Mouse (Mus musculus): ENCODE measurements around the gene Mief1.

Gene Mief1

GRCm38 (mm10) chr15:80263610-80264575, 30.1 kb downstream of the Mief1 start, which contains the start of gene Rps19bp1:
Rps19bp1 (minus strand) TSS chr15:80264315.
- DNase-seq: peak; percentile 84 to 86

DNA sequence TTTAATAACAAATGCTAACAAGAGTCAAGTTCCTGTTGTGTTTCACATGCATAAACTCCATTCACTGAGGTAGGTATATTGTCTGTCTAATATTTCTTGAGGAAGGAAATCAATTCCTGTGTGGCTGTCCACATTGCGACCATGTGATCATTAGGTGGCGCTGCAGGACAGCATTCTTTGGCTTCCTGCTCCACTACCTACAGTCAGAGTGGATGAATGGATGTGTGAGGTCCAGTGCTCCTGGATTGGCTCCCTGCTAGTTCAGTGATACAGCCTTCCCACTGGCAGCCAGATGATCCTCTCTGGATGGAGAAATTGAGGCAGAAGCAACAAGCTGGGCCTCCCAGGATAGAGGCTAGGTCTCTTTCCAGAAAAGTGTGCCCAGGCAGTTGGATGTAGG, 32.5 kb downstream of the Mief1 start:
- DNase-seq: peak; percentile 86 to 94

DNA sequence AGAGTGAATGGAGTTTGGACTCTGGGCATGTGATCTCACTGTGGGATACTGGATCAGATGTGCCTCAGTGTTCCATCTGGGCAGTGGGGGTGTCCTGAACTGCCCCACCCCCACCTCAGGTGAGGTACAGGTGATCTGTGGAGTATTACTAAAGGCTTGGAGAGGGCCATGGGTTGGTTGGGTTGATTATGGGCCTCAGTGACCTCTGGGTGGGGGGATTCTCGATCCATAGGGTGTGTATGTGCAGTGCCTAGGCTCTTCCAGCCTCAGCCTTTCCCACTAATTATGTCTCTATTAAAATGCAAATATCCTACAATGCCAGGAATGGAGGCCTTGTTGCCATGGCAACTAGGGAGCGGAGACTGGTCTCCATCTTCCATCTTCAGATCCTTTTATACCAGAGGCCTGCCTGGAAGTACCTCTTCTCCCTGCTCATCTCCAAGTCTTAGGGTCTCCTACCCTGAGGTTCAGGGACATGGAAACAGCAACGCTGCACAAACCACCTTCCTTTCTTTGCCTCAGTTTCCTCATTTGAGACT, 38.1 kb downstream of the Mief1 start:
- no peak for DNase-seq

- DNase-seq: peak; percentile 50 to 65
These were observed 43.3 kb downstream of the Mief1 start for GRCm38 (mm10) chr15:80277107-80277506.

DNA sequence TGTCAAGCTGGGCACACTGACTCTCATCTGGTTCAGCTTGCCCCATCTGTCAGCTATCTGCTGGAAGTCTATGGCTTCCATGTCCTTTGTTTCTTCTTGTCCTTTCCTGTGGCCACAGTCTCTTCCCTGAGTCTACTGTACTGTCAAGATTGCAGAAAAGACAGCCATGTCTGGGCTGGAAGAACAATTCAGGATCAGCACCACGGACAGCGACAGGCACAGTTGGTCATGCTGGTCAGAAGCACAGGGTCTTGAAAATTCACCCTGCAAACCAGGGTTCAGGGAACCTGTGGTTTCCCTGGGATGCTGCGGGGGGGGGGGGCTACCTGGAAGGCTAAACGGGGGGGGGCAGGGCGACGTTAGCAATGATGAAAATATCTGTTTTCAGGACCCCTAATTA, 43.8 kb downstream of the Mief1 start:
- DNase-seq: no peak

DNA sequence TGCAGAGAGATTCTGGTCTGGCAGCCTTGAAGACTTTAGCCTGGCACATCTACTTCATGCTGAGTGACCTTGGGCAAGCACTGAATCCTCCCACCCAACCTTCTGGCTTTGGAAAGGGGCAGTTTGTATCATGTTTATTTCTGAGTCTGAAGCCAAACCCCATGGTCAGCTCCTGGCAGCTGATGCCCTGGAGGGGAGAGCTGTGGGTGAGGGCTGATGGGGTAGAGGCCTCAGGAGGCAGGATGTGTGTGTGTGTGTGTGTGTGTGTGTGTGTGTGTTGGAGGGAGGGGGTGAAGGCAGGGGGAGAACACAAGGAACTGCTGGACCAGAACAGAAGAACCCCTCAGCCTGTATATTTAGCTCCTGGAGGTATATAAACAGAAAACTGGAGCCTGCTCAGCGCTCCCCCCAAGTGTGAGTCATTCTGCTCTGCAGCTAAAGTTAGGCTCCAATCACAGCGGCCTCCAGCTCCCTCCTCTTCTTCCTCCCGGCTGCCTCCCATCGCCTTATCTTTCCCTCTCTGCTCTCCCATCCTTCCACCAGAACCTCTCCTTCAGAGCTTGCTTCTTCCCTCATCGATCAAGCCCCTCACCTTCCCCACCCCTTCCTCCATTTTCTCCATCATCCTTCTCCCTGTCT, 44.4 kb downstream of the Mief1 start:
- DNase-seq: peak; percentile 64 to 67

DNA sequence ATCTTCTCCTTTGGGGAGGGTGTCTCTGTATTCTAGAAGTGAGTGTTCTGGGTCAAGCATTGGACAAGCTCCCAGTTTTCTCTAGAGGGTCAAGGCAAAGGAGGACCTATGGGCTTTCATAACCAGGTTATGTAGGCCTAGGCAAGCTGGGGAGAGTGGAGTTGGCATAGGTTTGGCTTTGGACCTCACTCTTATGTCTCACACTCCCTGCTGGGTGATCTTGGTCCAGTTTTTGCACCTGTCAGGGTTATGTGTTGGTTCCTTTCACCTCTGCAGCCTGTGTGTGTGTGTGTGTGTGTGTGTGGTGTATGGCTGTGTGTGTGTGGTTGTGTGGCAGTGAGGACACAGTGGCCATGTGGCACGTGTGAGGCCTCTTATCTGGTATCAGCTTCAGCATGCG, 45.2 kb downstream of the Mief1 start:
- no peak for DNase-seq

DNA sequence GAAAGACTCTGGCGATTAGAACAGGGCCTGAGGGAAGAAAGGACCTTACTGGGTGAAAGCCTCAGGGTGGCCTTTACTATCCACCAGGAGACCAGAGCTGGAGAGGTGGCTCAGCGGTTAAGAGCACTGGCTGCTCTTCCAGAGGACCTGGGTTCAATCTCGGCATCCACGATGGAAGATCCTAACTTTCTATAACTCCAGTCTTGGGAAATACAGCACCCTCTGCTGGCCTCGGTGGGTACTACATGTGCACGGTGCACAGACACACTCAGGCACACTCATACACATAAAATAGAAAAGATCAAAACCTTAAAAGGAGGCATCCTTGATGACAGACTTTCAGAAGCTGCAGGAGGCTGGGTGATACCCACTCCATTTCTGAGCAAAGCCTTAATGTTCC, 46.8 kb downstream of the Mief1 start:
- peak; percentile 50 to 60 for DNase-seq

DNA sequence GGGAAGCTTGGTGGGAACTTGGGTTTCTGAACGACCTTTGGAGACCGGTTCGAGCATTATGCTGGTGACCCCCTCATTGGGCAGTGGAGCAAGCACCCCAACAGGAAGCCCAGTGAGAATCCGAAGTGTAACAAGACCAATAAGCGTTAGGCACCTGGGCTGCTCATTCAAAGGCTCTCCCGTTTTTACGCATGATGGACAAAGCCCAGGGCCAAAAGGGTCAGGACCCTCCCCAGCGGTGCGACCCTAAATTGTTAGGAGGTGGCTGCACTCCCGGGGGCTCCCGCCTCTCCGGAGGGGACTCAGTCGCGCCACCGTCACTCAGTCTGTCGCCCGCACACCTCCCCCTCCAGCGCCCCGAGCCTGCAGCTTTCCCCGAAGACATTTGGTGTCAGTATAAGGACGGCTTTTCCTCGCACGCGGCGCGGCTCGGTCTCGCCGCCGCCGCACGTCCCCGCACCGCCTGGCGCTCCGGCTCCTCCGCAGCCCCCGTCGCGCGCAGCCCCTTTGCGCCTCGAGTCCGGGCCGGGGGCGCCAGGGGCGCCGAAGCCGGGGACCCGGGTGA, 53.1 kb downstream of the Mief1 start, which contains the start of gene Cacna1i:
TSS of gene Cacna1i (plus strand) at position 388 of the 565 bp plus-strand sequence.
- peak; percentile 73 to 80 for DNase-seq

DNA sequence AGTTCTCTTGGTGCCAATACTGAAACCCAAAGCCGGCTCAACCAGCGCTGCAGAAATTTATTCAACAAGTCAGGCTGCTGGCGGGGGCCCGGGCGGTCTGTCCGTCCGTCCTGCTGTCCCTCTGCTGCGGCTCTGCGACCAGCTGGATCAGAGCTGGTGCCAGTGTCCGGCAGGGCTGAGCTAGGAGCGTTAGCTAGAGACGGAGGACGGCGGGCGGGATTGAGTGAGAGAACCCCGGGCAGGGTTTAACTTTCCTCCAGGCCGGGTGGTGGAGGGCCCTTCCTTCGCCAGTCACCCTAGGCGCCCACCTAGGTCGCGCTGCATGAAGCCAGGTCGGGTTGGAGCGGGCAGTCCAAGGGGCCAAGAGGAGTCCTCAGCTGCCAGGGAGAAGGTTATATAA, 54.2 kb downstream of the Mief1 start:
- peak; percentile 66 to 67 for DNase-seq

- peak; percentile 82 to 83 for DNase-seq
These were observed 55.6 kb downstream of the Mief1 start for GRCm38 (mm10) chr15:80289436-80289835.

DNA sequence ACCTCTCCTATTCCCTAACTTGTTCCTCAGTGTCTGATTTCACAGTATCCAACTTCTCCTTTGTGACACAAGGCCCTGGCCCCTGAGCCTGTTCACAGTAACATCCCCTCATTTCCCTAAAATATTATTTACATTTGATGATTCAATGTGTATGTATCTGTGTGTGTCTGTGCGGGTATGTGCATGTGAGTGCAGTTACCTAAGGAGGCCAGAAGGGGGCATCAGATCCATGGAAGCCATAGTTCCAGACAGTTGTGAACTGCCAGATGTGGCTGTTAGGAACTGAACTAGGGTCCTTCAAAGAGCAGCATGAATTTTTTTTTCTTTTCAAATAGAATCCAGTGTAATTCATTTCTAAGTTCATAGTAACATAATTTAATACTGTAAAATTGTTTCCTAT, 63.3 kb downstream of the Mief1 start:
- no peak for DNase-seq

All from cerebellum, postnatal 36 days (tissue).